Mouse (Mus musculus) liver, embryonic 12.5 days (tissue): ENCODE results near the gene Tdgf1. TPM values are rescaled to one million over a fixed set of nuclear protein-coding genes. Genes with fewer than 3 reads are reported as not detected.

Experiments used
- ATAC-seq: fragments of 200-750 bp; cut with Nextera tagmentation; 2 replicates; pipeline ENCODE4 v1.8.0; 2017; ENCODE audit warnings: moderate number of reproducible peaks, mild to moderate bottlenecking, moderate library complexity
- H3K27ac ChIP-seq: fragments of 300-500 bp; sonication (generic); 2 replicates; pipeline ENCODE4 v1.5.1; 2016; ENCODE audit warnings: mild to moderate bottlenecking
- H3K27me3 ChIP-seq: fragments of 300-500 bp; sonication (generic); replicated peaks from 2 replicates; pipeline ENCODE4 v1.6.1; 2016; ENCODE audit warnings: mild to moderate bottlenecking, moderate library complexity
- H3K36me3 ChIP-seq: fragments of 300-500 bp; sonication (generic); 2 replicates; pipeline ENCODE4 v1.6.1; 2016; ENCODE audit warnings: mild to moderate bottlenecking, moderate library complexity
- H3K4me1 ChIP-seq: fragments of 300-500 bp; sonication (generic); 2 replicates; pipeline ENCODE4 v1.6.1; 2016
- H3K4me2 ChIP-seq: fragments of 300-500 bp; sonication (generic); 2 replicates; pipeline ENCODE4 v1.6.1; 2016; ENCODE audit warnings: mild to moderate bottlenecking, moderate library complexity
- H3K4me3 ChIP-seq: fragments of 300-500 bp; sonication (generic); 2 replicates; pipeline ENCODE4 v1.5.1; 2016; ENCODE audit warnings: mild to moderate bottlenecking, moderate library complexity
- H3K9ac ChIP-seq: fragments of 300-500 bp; sonication (generic); 2 replicates; pipeline ENCODE4 v1.6.1; 2016; ENCODE audit warnings: mild to moderate bottlenecking, moderate library complexity
- H3K9me3 ChIP-seq: fragments of 300-500 bp; sonication (generic); replicated peaks from 2 replicates; pipeline ENCODE4 v1.6.1; 2016; ENCODE audit warnings: mild to moderate bottlenecking, moderate library complexity
- WGBS: fragments of 180-500 bp; shearing (Covaris S2); methylation state at CpG from one replicate; pipeline ENCODE4 v1.1.7; 2016; ENCODE audit not compliant: insufficient replicate concordance; 5-methylcytosine and 5-hydroxymethylcytosine counted together
- polyA plus RNA-seq: library from polyadenylated mRNA; unstranded; fragments of >200 nt; fragmentation: Nextera tagmentation; extraction: Ambion mirVana; gene quantifications from 2 replicates; pipeline ENCODE4 v1.2.1, GENCODE M21; 2016

Gene Tdgf1
- polyA plus RNA-seq, 1 experiment from 2014 or later, result not detected

- no peak overlapping the region for H3K4me3 ChIP-seq
- no peak overlapping the region for H3K27ac ChIP-seq
- WGBS, result 71% methylated on average over 7 of the region's 7 CpGs
- H3K9ac ChIP-seq, result no peak overlapping the region
- no peaks in the 10 kb centered on the region for H3K4me1 ChIP-seq
- no peak overlapping the region for H3K4me2 ChIP-seq
- no peaks in the 10 kb centered on the region for H3K9me3 ChIP-seq
- H3K27me3 ChIP-seq, result no peaks in the 10 kb centered on the region
- no peaks in the 10 kb centered on the region for H3K36me3 ChIP-seq
- ATAC-seq, result no peak
Observed at GRCm38 (mm10) chr9:110935941-110936340, 10.0 kb downstream of the Tdgf1 start.

GRCm38 (mm10) chr9:110933850-110934437 lies 12.0 kb downstream of the Tdgf1 start:
- WGBS, result 72% methylated on average over 12 of the region's 12 CpGs

DNA sequence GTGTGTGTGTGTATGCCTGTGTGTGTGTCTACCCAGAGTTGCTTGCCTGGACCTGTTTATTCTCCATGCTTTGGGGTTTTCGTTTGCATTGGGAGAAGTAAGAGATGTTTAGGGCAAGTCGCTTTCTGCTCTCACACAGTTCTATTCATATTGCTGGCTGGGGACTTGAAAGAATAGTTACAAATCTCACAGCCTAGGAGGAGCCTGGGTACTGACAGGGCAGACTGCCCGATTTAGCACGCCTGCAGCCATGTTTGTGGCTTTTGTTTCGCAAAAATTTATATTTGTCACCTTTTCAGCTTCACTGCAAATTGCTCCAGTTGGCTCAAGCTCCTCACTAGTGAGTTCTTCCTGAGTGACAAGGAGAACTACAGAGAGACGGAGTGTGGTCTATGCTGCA lies 14.4 kb downstream of the Tdgf1 start:
- no peaks in the 10 kb centered on the region for H3K36me3 ChIP-seq
- 72% methylated on average over 6 of the region's 6 CpGs for WGBS
- no peak overlapping the region for H3K9ac ChIP-seq
- no peaks in the 10 kb centered on the region for H3K4me1 ChIP-seq
- H3K4me3 ChIP-seq, result no peak overlapping the region
- no peak overlapping the region for H3K27ac ChIP-seq
- ATAC-seq, result no peak
- H3K9me3 ChIP-seq, result no peaks in the 10 kb centered on the region
- H3K4me2 ChIP-seq, result no peak overlapping the region
- no peaks in the 10 kb centered on the region for H3K27me3 ChIP-seq

More at GRCm38 (mm10) chr9:110933850-110934437, 12.0 kb downstream of the Tdgf1 start:
- ATAC-seq, result no peak
- no peak overlapping the region for H3K4me3 ChIP-seq
- no peak overlapping the region for H3K4me2 ChIP-seq
- H3K27me3 ChIP-seq, result no peaks in the 10 kb centered on the region
- H3K9ac ChIP-seq, result no peak overlapping the region
- no peaks in the 10 kb centered on the region for H3K9me3 ChIP-seq
- H3K36me3 ChIP-seq, result no peaks in the 10 kb centered on the region
- H3K4me1 ChIP-seq, result no peaks in the 10 kb centered on the region
- no peak overlapping the region for H3K27ac ChIP-seq

- H3K36me3 ChIP-seq, result no peaks in the 10 kb centered on the region
- H3K4me2 ChIP-seq, result no peak overlapping the region
- no peaks in the 10 kb centered on the region for H3K4me1 ChIP-seq
- no peak overlapping the region for H3K9ac ChIP-seq
- H3K27ac ChIP-seq, result no peak overlapping the region
- no peaks in the 10 kb centered on the region for H3K27me3 ChIP-seq
- no peaks in the 10 kb centered on the region for H3K9me3 ChIP-seq
- WGBS, result 12% methylated on average over 7 of the region's 7 CpGs
- no peak for ATAC-seq
- H3K4me3 ChIP-seq, result no peak overlapping the region
Observed at GRCm38 (mm10) chr9:110922759-110923158, 23.2 kb downstream of the Tdgf1 start.

DNA sequence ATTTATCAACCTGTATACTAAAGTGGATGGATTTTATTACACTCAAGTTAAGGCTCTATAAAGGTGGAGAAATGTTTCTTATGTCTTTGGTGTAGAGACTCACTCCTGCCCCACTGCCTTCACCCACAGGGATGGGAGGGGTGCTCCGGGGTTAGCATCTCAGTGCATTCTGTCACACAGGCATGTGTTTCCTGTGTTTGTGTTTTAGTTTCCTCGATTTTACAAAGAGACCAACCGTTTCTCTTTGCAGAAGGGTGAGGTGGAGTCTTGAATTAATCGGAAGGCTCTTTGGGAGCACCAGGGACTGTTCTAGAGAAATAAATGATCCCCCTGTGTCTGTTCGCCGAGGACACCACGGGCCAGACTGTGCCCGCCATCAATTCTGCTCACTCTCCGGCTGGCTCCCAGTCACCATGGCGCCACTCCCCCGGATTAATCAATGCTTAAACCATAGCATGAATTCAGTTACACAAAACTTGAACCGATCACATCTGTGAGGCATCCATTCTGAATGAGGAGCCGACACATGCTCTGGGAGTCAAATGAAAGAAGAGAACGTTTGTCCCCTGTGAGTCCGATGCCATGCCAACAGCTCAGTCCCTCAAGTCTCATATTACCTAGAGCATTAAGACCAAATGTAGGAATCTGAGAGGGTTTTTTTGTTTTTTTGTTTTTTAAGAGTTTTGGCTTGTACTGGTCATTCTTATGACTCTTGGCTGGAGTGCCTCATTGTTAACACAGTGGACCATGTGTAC lies 25.1 kb downstream of the Tdgf1 start:
- 66% methylated on average over 15 of the region's 15 CpGs for WGBS
- no peaks in the 10 kb centered on the region for H3K4me1 ChIP-seq
- H3K27me3 ChIP-seq, result no peaks in the 10 kb centered on the region; the same call in 1 of the 2 replicates
- H3K9ac ChIP-seq, result no peak overlapping the region
- H3K27ac ChIP-seq, result no peak overlapping the region
- H3K4me3 ChIP-seq, result no peak overlapping the region
- no peak overlapping the region for H3K4me2 ChIP-seq
- no peaks in the 10 kb centered on the region for H3K36me3 ChIP-seq
- H3K9me3 ChIP-seq, result no peaks in the 10 kb centered on the region
- ATAC-seq, result no peak

- H3K4me1 ChIP-seq, result no peaks in the 10 kb centered on the region
- H3K4me2 ChIP-seq, result no peak within 1 kb of the TSS
- no peaks in the 10 kb centered on the region for H3K36me3 ChIP-seq
- no peak within 1 kb of the TSS for H3K27ac ChIP-seq
- H3K27me3 ChIP-seq, result no peaks in the 10 kb centered on the region; the same call in 1 of the 2 replicates
- no peak within 1 kb of the TSS for H3K4me3 ChIP-seq
- ATAC-seq, result no peak
- WGBS, result 73% methylated on average over 7 of the region's 7 CpGs
- no peak within 1 kb of the TSS for H3K9ac ChIP-seq
- H3K9me3 ChIP-seq, result no peaks in the 10 kb centered on the region
Observed at GRCm38 (mm10) chr9:110916786-110917185, 29.2 kb downstream of the Tdgf1 start, which contains the start of gene Fam240a. TSS of gene Fam240a (minus strand) at chr9:110916861.

DNA sequence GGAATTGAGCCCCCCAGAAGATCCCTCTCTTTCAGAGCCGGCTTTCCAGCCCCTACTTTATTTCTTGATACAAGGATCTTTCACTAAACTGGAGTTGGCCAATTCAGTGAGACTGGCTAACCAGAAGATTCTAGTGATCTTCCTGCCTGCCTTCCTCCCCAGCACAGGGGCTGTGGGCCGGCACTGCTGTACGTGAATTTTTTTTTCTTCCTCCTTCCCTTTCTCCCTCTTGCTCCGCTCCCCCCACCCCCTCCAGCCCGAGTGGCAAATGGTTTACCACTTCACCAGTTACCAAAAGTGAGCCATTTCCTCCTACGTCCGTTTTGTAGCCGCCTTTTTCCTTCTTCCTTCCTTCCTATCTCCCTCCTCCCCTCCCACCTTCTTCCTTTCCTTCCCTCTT lies 30.5 kb downstream of the Tdgf1 start:
- WGBS, result 30% methylated on average over 8 of the region's 8 CpGs
- Histone ChIP-seq H3K27ac (no peak overlapping the region), H3K4me3 (no peak overlapping the region), H3K4me1 (no peaks in the 10 kb centered on the region), H3K9ac (no peak overlapping the region), H3K4me2 (no peak overlapping the region), H3K36me3 (no peaks in the 10 kb centered on the region), H3K9me3 (no peaks in the 10 kb centered on the region), H3K27me3 (no peaks in the 10 kb centered on the region; the same call in 1 of the 2 replicates)
- no peak for ATAC-seq

- Histone ChIP-seq H3K4me1 (no peaks in the 10 kb centered on the region), H3K9me3 (no peaks in the 10 kb centered on the region), H3K36me3 (no peaks in the 10 kb centered on the region), H3K27ac (no peak overlapping the region), H3K4me2 (no peak overlapping the region), H3K27me3 (peaks cover 4% of the 10 kb centered on the region; the same call in 1 of the 2 replicates), H3K4me3 (no peak overlapping the region), H3K9ac (no peak overlapping the region)
- 49% methylated on average over 21 of the region's 21 CpGs for WGBS
- ATAC-seq, result no peak
Observed at GRCm38 (mm10) chr9:110914631-110915236, 31.2 kb downstream of the Tdgf1 start.

- H3K27me3 ChIP-seq, result 0 out of 2 replicates have a peak, but pooled peaks cover 4% of the 10 kb centered on the region
- H3K27ac ChIP-seq, result no peak overlapping the region
- 66% methylated on average over 6 of the region's 6 CpGs for WGBS
- H3K4me3 ChIP-seq, result no peak overlapping the region
- H3K4me2 ChIP-seq, result no peak overlapping the region
- H3K9ac ChIP-seq, result no peak overlapping the region
- H3K9me3 ChIP-seq, result no peaks in the 10 kb centered on the region
- H3K36me3 ChIP-seq, result no peaks in the 10 kb centered on the region
- H3K4me1 ChIP-seq, result no peaks in the 10 kb centered on the region
- ATAC-seq, result no peak
Observed at GRCm38 (mm10) chr9:110909371-110909967, 36.5 kb downstream of the Tdgf1 start.

- H3K9me3 ChIP-seq, result no peaks in the 10 kb centered on the region
- no peaks in the 10 kb centered on the region for H3K4me1 ChIP-seq
- H3K4me2 ChIP-seq, result no peak overlapping the region
- WGBS, result 79% methylated on average over 3 of the region's 3 CpGs
- no peak overlapping the region for H3K9ac ChIP-seq
- no peak overlapping the region for H3K4me3 ChIP-seq
- 0 out of 2 replicates have a peak, but pooled peaks cover 4% of the 10 kb centered on the region for H3K27me3 ChIP-seq
- no peak overlapping the region for H3K27ac ChIP-seq
- no peak for ATAC-seq
- H3K36me3 ChIP-seq, result no peaks in the 10 kb centered on the region
Observed at GRCm38 (mm10) chr9:110908631-110909016, 37.3 kb downstream of the Tdgf1 start.

- no peak for ATAC-seq
- Histone ChIP-seq H3K27me3 (0 out of 2 replicates have a peak, but pooled peaks cover 4% of the 10 kb centered on the region), H3K9ac (no peak overlapping the region), H3K27ac (no peak overlapping the region), H3K4me3 (no peak overlapping the region), H3K36me3 (no peaks in the 10 kb centered on the region), H3K4me1 (no peaks in the 10 kb centered on the region), H3K4me2 (no peak overlapping the region), H3K9me3 (no peaks in the 10 kb centered on the region)
- 53% methylated on average over 4 of the region's 4 CpGs for WGBS
Observed at GRCm38 (mm10) chr9:110907838-110908630, 37.9 kb downstream of the Tdgf1 start.
